Mouse (Mus musculus) CH12.LX (cell line): ENCODE data around the gene Gm11114. TPM values are rescaled to one million over a fixed set of nuclear protein-coding genes. Genes with fewer than 3 reads are reported as not detected.
A peak's percentile ranks its signal among the peaks of the same experiment; 100 is the strongest.

Experiments used
- DNase-seq: peaks from one replicate; pipeline ENCODE4 v3.0.0-alpha.2; 2013; ENCODE audit errors: extremely low read depth
- H3K27ac ChIP-seq: 2 replicates; pipeline ENCODE4 v1.5.1; 2012; ENCODE audit warnings: low read depth, mild to moderate bottlenecking, control low read depth, moderate library complexity; ENCODE audit not compliant: insufficient read depth
- H3K27me3 ChIP-seq: replicated peaks from 2 replicates; pipeline ENCODE3; 2012; ENCODE audit warnings: inconsistent platforms
- H3K36me3 ChIP-seq, 2 experiments: replicated peaks in 1 of 2; 2 replicates each; pipeline versions ENCODE3 to v1.6.1; 2012; ENCODE audit warnings: inconsistent platforms in 1 of 2, low read length in 1 of 2, mild to moderate bottlenecking in 1 of 2, mixed read lengths in 1 of 2, moderate library complexity in 1 of 2; ENCODE audit not compliant: control insufficient read depth in 1 of 2, insufficient read depth in 1 of 2
- H3K4me1 ChIP-seq, 2 experiments: 2 replicates each; pipeline ENCODE4 v1.6.1; 2012; ENCODE audit warnings: inconsistent platforms in 1 of 2, moderate library complexity in 1 of 2; ENCODE audit not compliant: insufficient read depth in 2 of 2, control insufficient read depth in 1 of 2
- H3K4me2 ChIP-seq: 2 replicates; pipeline ENCODE4 v1.6.1; 2012; ENCODE audit warnings: low read depth, mild to moderate bottlenecking, control low read depth; ENCODE audit not compliant: poor library complexity, insufficient read depth, severe bottlenecking
- H3K4me3 ChIP-seq, 3 experiments: fragments of 150-350 bp in 1 of 3; sonication (generic) in 1 of 3; replicated peaks in 1 of 3; 2 replicates each; pipeline versions ENCODE3 to v1.5.1; 2011 to 2012; ENCODE audit warnings: low read depth in 2 of 3, low read length in 2 of 3, mild to moderate bottlenecking in 2 of 3, moderate library complexity in 2 of 3, control low read depth in 1 of 3, improper control_type of control experiment in 1 of 3, inconsistent platforms in 1 of 3, mixed read lengths in 1 of 3; ENCODE audit not compliant: poor library complexity in 1 of 3
- H3K79me2 ChIP-seq: replicated peaks from 2 replicates; pipeline ENCODE4 v1.6.1; 2012; ENCODE audit warnings: mild to moderate bottlenecking, moderate library complexity; ENCODE audit not compliant: control insufficient read depth, poor library complexity, insufficient read depth, severe bottlenecking; ENCODE audit errors: extremely low read depth
- H3K9ac ChIP-seq: 2 replicates; pipeline ENCODE4 v1.6.1; 2012; ENCODE audit warnings: low read depth, mild to moderate bottlenecking, control low read depth, moderate library complexity; ENCODE audit not compliant: insufficient read depth
- H3K9me3 ChIP-seq: replicated peaks from 2 replicates; pipeline ENCODE3; 2012; ENCODE audit warnings: low read length, inconsistent platforms, mixed read lengths
- BHLHE40 ChIP-seq: IDR thresholded peaks from 2 replicates; pipeline ENCODE4 v1.6.1; 2011; ENCODE audit warnings: mild to moderate bottlenecking, low read depth, low read length, improper control_type of control experiment
- CTCF ChIP-seq, 2 experiments: IDR thresholded peaks in 1 of 2; conservative IDR thresholded peaks in 1 of 2; 2 replicates each; pipeline ENCODE4 v1.5.1; 2011 to 2012; ENCODE audit warnings: low read depth in 2 of 2, low read length in 2 of 2, improper control_type of control experiment in 1 of 2, inconsistent platforms in 1 of 2, mild to moderate bottlenecking in 1 of 2, moderate library complexity in 1 of 2
- ELF1 ChIP-seq: IDR thresholded peaks from 2 replicates; pipeline ENCODE4 v1.6.1; 2014; ENCODE audit warnings: low read depth, mild to moderate bottlenecking, inconsistent platforms, low read length, improper control_type of control experiment
- EP300 ChIP-seq: IDR thresholded peaks from 2 replicates; pipeline ENCODE4 v1.6.1; 2011; ENCODE audit warnings: low read length, improper control_type of control experiment
- HCFC1 ChIP-seq: IDR thresholded peaks from 2 replicates; pipeline ENCODE4 v1.6.1; 2012; ENCODE audit warnings: low read depth, mild to moderate bottlenecking, inconsistent platforms, low read length, improper control_type of control experiment
- IRF4 ChIP-seq: IDR thresholded peaks from 2 replicates; pipeline ENCODE4 v1.6.1; 2014; ENCODE audit warnings: low read depth, mild to moderate bottlenecking, inconsistent platforms, low read length, improper control_type of control experiment
- JUND ChIP-seq: conservative IDR thresholded peaks from 2 replicates; pipeline ENCODE4 v1.6.1; 2011; ENCODE audit warnings: low read depth, low read length, improper control_type of control experiment
- MAFK ChIP-seq: IDR thresholded peaks from 2 replicates; pipeline ENCODE4 v1.6.1; 2011; ENCODE audit warnings: low read length, improper control_type of control experiment; ENCODE audit not compliant: insufficient replicate concordance
- MAX ChIP-seq: IDR thresholded peaks from 2 replicates; pipeline ENCODE4 v1.6.1; 2011; ENCODE audit warnings: low read length, improper control_type of control experiment
- MEF2A ChIP-seq: IDR thresholded peaks from 2 replicates; pipeline ENCODE4 v1.6.1; 2014; ENCODE audit warnings: low read depth, mild to moderate bottlenecking, inconsistent platforms, low read length, improper control_type of control experiment, borderline replicate concordance
- NELFE ChIP-seq: IDR thresholded peaks from 2 replicates; pipeline ENCODE4 v1.6.1; 2011; ENCODE audit warnings: low read depth, low read length, improper control_type of control experiment
- PAX5 ChIP-seq: IDR thresholded peaks from 2 replicates; pipeline ENCODE4 v1.6.1; 2012; ENCODE audit warnings: low read length, inconsistent platforms, mixed read lengths
- RCOR1 ChIP-seq: conservative IDR thresholded peaks from 2 replicates; pipeline ENCODE4 v1.6.1; 2012; ENCODE audit warnings: low read depth, mild to moderate bottlenecking, inconsistent platforms, low read length, improper control_type of control experiment
- SIN3A ChIP-seq: IDR thresholded peaks from 2 replicates; pipeline ENCODE4 v1.6.1; 2012; ENCODE audit warnings: low read length, improper control_type of control experiment, inconsistent platforms
- SMC3 ChIP-seq: IDR thresholded peaks from 2 replicates; pipeline ENCODE4 v1.6.1; 2011; ENCODE audit warnings: low read depth, low read length, improper control_type of control experiment
- TBP ChIP-seq: conservative IDR thresholded peaks from 2 replicates; pipeline ENCODE4 v1.6.1; 2011; ENCODE audit warnings: low read depth, low read length, improper control_type of control experiment
- TCF12 ChIP-seq: IDR thresholded peaks from 2 replicates; pipeline ENCODE4 v1.6.1; 2014; ENCODE audit warnings: low read depth, mild to moderate bottlenecking, inconsistent platforms, low read length, improper control_type of control experiment
- USF1 ChIP-seq: IDR thresholded peaks from 2 replicates; pipeline ENCODE4 v1.6.1; 2014; ENCODE audit warnings: low read depth, mild to moderate bottlenecking, inconsistent platforms, low read length, improper control_type of control experiment
- USF2 ChIP-seq: conservative IDR thresholded peaks from 2 replicates; pipeline ENCODE4 v1.6.1; 2011; ENCODE audit warnings: low read depth, low read length, improper control_type of control experiment
- ZMIZ1 ChIP-seq: IDR thresholded peaks from 2 replicates; pipeline ENCODE4 v1.6.1; 2012; ENCODE audit warnings: low read depth, mild to moderate bottlenecking, inconsistent platforms, low read length, improper control_type of control experiment
- ZNF384 ChIP-seq: IDR thresholded peaks from 2 replicates; pipeline ENCODE4 v1.6.1; 2012; ENCODE audit warnings: low read depth, low read length, improper control_type of control experiment, inconsistent platforms
- dilution Hi-C: fragments of 300-500 bp; cut with MboI; formaldehyde crosslinking; loops from 2 replicates; pipeline ENCODE4 v1.14.3; 2020; ENCODE audit warnings: low sequenced_read_pairs; ENCODE audit not compliant: extremely low pct_unique_long_range_greater_than_20kb, extremely low pct_ligation_motif_present
- in situ Hi-C: fragments of 300-500 bp; cut with MboI; formaldehyde crosslinking; loops from 3 replicates; pipeline ENCODE4 v1.14.3; 2019; ENCODE audit warnings: low sequenced_read_pairs, low pct_ligation_motif_present, low pct_unique_long_range_greater_than_20kb, mixed read lengths
- polyA plus RNA-seq: library from polyadenylated mRNA; unstranded; fragments of >175 nt; gene quantifications from 2 replicates; pipeline ENCODE4 v1.2.1, GENCODE M21; 2012; ENCODE audit warnings: low read depth; ENCODE audit not compliant: insufficient read length
- total RNA-seq, 2 experiments: library from RNA; depleted of rRNA; stranded (reverse); fragments of 300-350 nt in 1 of 2; fragments of >200 nt in 1 of 2; gene quantifications; 2 replicates each; pipeline ENCODE4 v1.2.3; 2012 to 2014

The Gm11114 gene
- total and polyA plus RNA-seq, 3 experiments: not detected

DNA sequence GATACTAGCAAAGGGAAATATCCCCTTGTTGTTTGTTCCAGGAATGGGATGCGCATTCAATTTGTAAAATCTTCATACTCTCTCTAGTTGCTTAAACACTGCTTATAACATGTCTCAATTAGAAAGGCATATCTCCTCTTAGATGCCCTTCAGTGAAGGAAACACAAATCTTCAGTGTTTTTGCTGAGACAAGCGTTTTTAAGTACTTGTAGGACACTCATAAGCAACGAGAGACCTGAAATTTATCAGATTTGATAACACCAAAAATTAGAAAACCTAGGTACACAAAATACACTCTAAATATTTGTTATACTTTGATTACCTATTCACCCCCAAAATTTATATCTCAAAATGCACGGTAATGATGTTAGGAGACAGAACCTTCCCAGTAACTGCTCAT is 9.7 kb upstream of the Gm11114 start:
- H3K4me3 ChIP-seq: no peak overlapping the region
- H3K27me3 ChIP-seq: no peaks in the 10 kb centered on the region
- in situ Hi-C loops (no loop called here), dilution Hi-C loops (no loop called here)
- no peaks in the 10 kb centered on the region for H3K4me1 ChIP-seq
- DNase-seq: no peak
- no peak overlapping the region for H3K4me2 ChIP-seq
- H3K27ac ChIP-seq: no peak overlapping the region
- no peaks in the 10 kb centered on the region for H3K36me3 ChIP-seq
- TF ChIP-seq ZNF384: no peak
- TF ChIP-seq BHLHE40: no peak
- TF ChIP-seq MAFK: peak; percentile 75; the same call in 1 of the 2 replicates
- TF ChIP-seq MEF2A: no peak
- H3K79me2 ChIP-seq: no peaks in the 10 kb centered on the region
- no peaks in the 10 kb centered on the region for H3K9me3 ChIP-seq
- H3K9ac ChIP-seq: no peak overlapping the region

DNA sequence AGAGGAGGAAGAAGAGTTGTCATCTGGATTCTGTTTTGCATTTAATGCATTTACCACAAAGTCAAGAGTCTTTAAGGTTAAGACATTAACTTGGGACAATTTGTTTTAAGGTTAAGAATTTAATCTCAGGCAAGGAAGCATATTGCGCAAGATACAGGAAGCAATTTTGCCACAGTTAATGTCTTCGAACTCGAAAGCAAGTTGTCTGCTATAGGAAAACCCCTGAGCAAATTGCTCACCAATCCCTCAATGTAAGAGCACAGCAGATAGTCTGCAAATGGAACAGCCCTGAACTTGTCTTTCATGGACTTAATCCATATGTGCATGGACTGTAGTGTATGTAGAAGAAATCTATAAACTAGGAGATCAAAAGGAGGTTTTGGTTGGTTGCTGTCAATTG is 9.2 kb upstream of the Gm11114 start:
- in situ Hi-C loops (no loop called here), dilution Hi-C loops (no loop called here)
- no peak overlapping the region for H3K4me3 ChIP-seq
- no peak overlapping the region for H3K27ac ChIP-seq
- H3K79me2 ChIP-seq: no peaks in the 10 kb centered on the region
- no peaks in the 10 kb centered on the region for H3K36me3 ChIP-seq
- DNase-seq: no peak
- H3K27me3 ChIP-seq: no peaks in the 10 kb centered on the region
- H3K4me1 ChIP-seq: no peaks in the 10 kb centered on the region
- no peak overlapping the region for H3K9ac ChIP-seq
- no peak overlapping the region for H3K4me2 ChIP-seq
- TF ChIP-seq ELF1 (no peak), NELFE (no peak), PAX5 (no peak), ZNF384 (no peak), CTCF (conservative IDR thresholded peaks at IDR 0.05 in 1 of 2, IDR thresholded peaks at IDR 0.05 in 1 of 2; ENCODE audit: low read depth in 2 of 2, low read length in 2 of 2) (no peak), TCF12 (no peak)
- H3K9me3 ChIP-seq: no peaks in the 10 kb centered on the region

DNA sequence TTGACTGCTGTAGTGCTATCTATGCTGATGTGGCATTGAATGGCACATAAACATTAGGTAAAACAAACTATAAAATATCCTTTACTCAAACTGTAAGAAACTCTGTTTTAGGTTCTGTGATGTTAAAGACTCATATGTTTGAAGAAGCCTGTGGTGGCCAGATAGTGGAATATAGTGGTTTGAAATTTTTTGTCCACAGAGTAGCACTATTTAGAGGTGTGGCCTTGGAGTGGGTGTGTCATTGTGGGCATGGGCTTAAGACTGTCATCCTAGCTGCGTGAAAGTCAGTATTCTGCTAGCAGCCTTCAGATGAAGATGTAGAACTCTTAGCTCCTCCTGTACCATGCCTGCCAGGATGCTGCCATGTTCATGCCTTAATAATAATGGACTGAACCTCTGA is 3.5 kb downstream of the Gm11114 start:
- Histone ChIP-seq H3K9me3 (no peaks in the 10 kb centered on the region), H3K27ac (no peak overlapping the region), H3K9ac (no peak overlapping the region), H3K4me2 (no peak overlapping the region), H3K4me3 (no peak overlapping the region), H3K79me2 (no peaks in the 10 kb centered on the region), H3K27me3 (no peaks in the 10 kb centered on the region), H3K36me3 (no peaks in the 10 kb centered on the region), H3K4me1 (no peaks in the 10 kb centered on the region)
- dilution Hi-C loops: no loop called here
- TF ChIP-seq JUND (no peak), TCF12 (no peak), EP300 (no peak), ZMIZ1 (no peak), SIN3A (no peak), USF2 (no peak), ELF1 (no peak), BHLHE40 (no peak), HCFC1 (no peak), TBP (no peak), SMC3 (no peak), NELFE (no peak), RCOR1 (no peak), IRF4 (no peak), USF1 (no peak), MAX (no peak)
- in situ Hi-C loops: no loop called here
- no peak for DNase-seq
